Mouse (Mus musculus) CH12.LX (cell line): Measurements from ENCODE around the gene Yrdc. TPM values are rescaled to one million over a fixed set of nuclear protein-coding genes. Genes with fewer than 3 reads are reported as not detected.
A peak's percentile ranks its signal among the peaks of the same experiment; 100 is the strongest.

ENCODE experiments used
- DNase-seq: peaks from one replicate; pipeline ENCODE4 v3.0.0-alpha.2; 2013; ENCODE audit errors: extremely low read depth
- H3K27ac ChIP-seq: 2 replicates; pipeline ENCODE4 v1.5.1; 2012; ENCODE audit warnings: low read depth, mild to moderate bottlenecking, control low read depth, moderate library complexity; ENCODE audit not compliant: insufficient read depth
- H3K27me3 ChIP-seq: replicated peaks from 2 replicates; pipeline ENCODE3; 2012; ENCODE audit warnings: inconsistent platforms
- H3K36me3 ChIP-seq, 2 experiments: replicated peaks in 1 of 2; 2 replicates each; pipeline versions ENCODE3 to v1.6.1; 2012; ENCODE audit warnings: inconsistent platforms in 1 of 2, low read length in 1 of 2, mild to moderate bottlenecking in 1 of 2, mixed read lengths in 1 of 2, moderate library complexity in 1 of 2; ENCODE audit not compliant: control insufficient read depth in 1 of 2, insufficient read depth in 1 of 2
- H3K4me1 ChIP-seq, 2 experiments: 2 replicates each; pipeline ENCODE4 v1.6.1; 2012; ENCODE audit warnings: inconsistent platforms in 1 of 2, moderate library complexity in 1 of 2; ENCODE audit not compliant: insufficient read depth in 2 of 2, control insufficient read depth in 1 of 2
- H3K4me2 ChIP-seq: 2 replicates; pipeline ENCODE4 v1.6.1; 2012; ENCODE audit warnings: low read depth, mild to moderate bottlenecking, control low read depth; ENCODE audit not compliant: poor library complexity, insufficient read depth, severe bottlenecking
- H3K4me3 ChIP-seq, 3 experiments: fragments of 150-350 bp in 1 of 3; sonication (generic) in 1 of 3; replicated peaks in 1 of 3; 2 replicates each; pipeline versions ENCODE3 to v1.5.1; 2011 to 2012; ENCODE audit warnings: low read depth in 2 of 3, low read length in 2 of 3, mild to moderate bottlenecking in 2 of 3, moderate library complexity in 2 of 3, control low read depth in 1 of 3, improper control_type of control experiment in 1 of 3, inconsistent platforms in 1 of 3, mixed read lengths in 1 of 3; ENCODE audit not compliant: poor library complexity in 1 of 3
- H3K79me2 ChIP-seq: replicated peaks from 2 replicates; pipeline ENCODE4 v1.6.1; 2012; ENCODE audit warnings: mild to moderate bottlenecking, moderate library complexity; ENCODE audit not compliant: control insufficient read depth, poor library complexity, insufficient read depth, severe bottlenecking; ENCODE audit errors: extremely low read depth
- H3K9ac ChIP-seq: 2 replicates; pipeline ENCODE4 v1.6.1; 2012; ENCODE audit warnings: low read depth, mild to moderate bottlenecking, control low read depth, moderate library complexity; ENCODE audit not compliant: insufficient read depth
- H3K9me3 ChIP-seq: replicated peaks from 2 replicates; pipeline ENCODE3; 2012; ENCODE audit warnings: low read length, inconsistent platforms, mixed read lengths
- CTCF ChIP-seq, 2 experiments: IDR thresholded peaks in 1 of 2; conservative IDR thresholded peaks in 1 of 2; 2 replicates each; pipeline ENCODE4 v1.5.1; 2011 to 2012; ENCODE audit warnings: low read depth in 2 of 2, low read length in 2 of 2, improper control_type of control experiment in 1 of 2, inconsistent platforms in 1 of 2, mild to moderate bottlenecking in 1 of 2, moderate library complexity in 1 of 2
- E2F4 ChIP-seq: IDR thresholded peaks from 2 replicates; pipeline ENCODE4 v1.6.1; 2011; ENCODE audit warnings: low read depth, low read length, improper control_type of control experiment; ENCODE audit not compliant: insufficient replicate concordance
- JUND ChIP-seq: conservative IDR thresholded peaks from 2 replicates; pipeline ENCODE4 v1.6.1; 2011; ENCODE audit warnings: low read depth, low read length, improper control_type of control experiment
- MAFK ChIP-seq: IDR thresholded peaks from 2 replicates; pipeline ENCODE4 v1.6.1; 2011; ENCODE audit warnings: low read length, improper control_type of control experiment; ENCODE audit not compliant: insufficient replicate concordance
- MAX ChIP-seq: IDR thresholded peaks from 2 replicates; pipeline ENCODE4 v1.6.1; 2011; ENCODE audit warnings: low read length, improper control_type of control experiment
- MXI1 ChIP-seq: IDR thresholded peaks from 2 replicates; pipeline ENCODE4 v1.6.1; 2011; ENCODE audit warnings: mild to moderate bottlenecking, low read depth, low read length, improper control_type of control experiment
- NRF1 ChIP-seq: IDR thresholded peaks from 2 replicates; pipeline ENCODE4 v1.6.1; 2014; ENCODE audit warnings: low read depth, mild to moderate bottlenecking, inconsistent platforms, low read length, improper control_type of control experiment, moderate library complexity
- PAX5 ChIP-seq: IDR thresholded peaks from 2 replicates; pipeline ENCODE4 v1.6.1; 2012; ENCODE audit warnings: low read length, inconsistent platforms, mixed read lengths
- SIN3A ChIP-seq: IDR thresholded peaks from 2 replicates; pipeline ENCODE4 v1.6.1; 2012; ENCODE audit warnings: low read length, improper control_type of control experiment, inconsistent platforms
- SMC3 ChIP-seq: IDR thresholded peaks from 2 replicates; pipeline ENCODE4 v1.6.1; 2011; ENCODE audit warnings: low read depth, low read length, improper control_type of control experiment
- TCF12 ChIP-seq: IDR thresholded peaks from 2 replicates; pipeline ENCODE4 v1.6.1; 2014; ENCODE audit warnings: low read depth, mild to moderate bottlenecking, inconsistent platforms, low read length, improper control_type of control experiment
- ZNF384 ChIP-seq: IDR thresholded peaks from 2 replicates; pipeline ENCODE4 v1.6.1; 2012; ENCODE audit warnings: low read depth, low read length, improper control_type of control experiment, inconsistent platforms
- dilution Hi-C: fragments of 300-500 bp; cut with MboI; formaldehyde crosslinking; loops from 2 replicates; pipeline ENCODE4 v1.14.3; 2020; ENCODE audit warnings: low sequenced_read_pairs; ENCODE audit not compliant: extremely low pct_unique_long_range_greater_than_20kb, extremely low pct_ligation_motif_present
- in situ Hi-C: fragments of 300-500 bp; cut with MboI; formaldehyde crosslinking; loops from 3 replicates; pipeline ENCODE4 v1.14.3; 2019; ENCODE audit warnings: low sequenced_read_pairs, low pct_ligation_motif_present, low pct_unique_long_range_greater_than_20kb, mixed read lengths
- polyA plus RNA-seq: library from polyadenylated mRNA; unstranded; fragments of >175 nt; gene quantifications from 2 replicates; pipeline ENCODE4 v1.2.1, GENCODE M21; 2012; ENCODE audit warnings: low read depth; ENCODE audit not compliant: insufficient read length
- total RNA-seq, 2 experiments: library from RNA; depleted of rRNA; stranded (reverse); fragments of 300-350 nt in 1 of 2; fragments of >200 nt in 1 of 2; gene quantifications; 2 replicates each; pipeline ENCODE4 v1.2.3; 2012 to 2014

Gene Yrdc
- total and polyA plus RNA-seq, 3 experiments = 86.8 to 160 (median 87.6) TPM

GRCm38 (mm10) chr4:124832796-124833195 is 17.7 kb upstream of the Yrdc start:
- Histone ChIP-seq H3K36me3 (peaks cover 42 to 83% of the 10 kb centered on the region in 2 experiments), H3K27ac (no peak overlapping the region), H3K79me2 (no peaks in the 10 kb centered on the region), H3K4me3 (no peak overlapping the region), H3K27me3 (no peaks in the 10 kb centered on the region), H3K9ac (no peak overlapping the region), H3K9me3 (no peaks in the 10 kb centered on the region), H3K4me1 (no peaks in the 10 kb centered on the region), H3K4me2 (no peak overlapping the region)
- DNase-seq = no peak
- dilution Hi-C loops (no loop called here), in situ Hi-C loops (no loop called here)
- TF ChIP-seq ZNF384 (no peak), TCF12 (no peak), SIN3A (no peak), E2F4 (no peak), MAX (no peak), NRF1 (no peak)

- peaks cover 4% of the 10 kb centered on the region for H3K9me3 ChIP-seq
- H3K4me2 ChIP-seq = no peak overlapping the region
- H3K4me3 ChIP-seq = no peak overlapping the region
- no peaks in the 10 kb centered on the region for H3K79me2 ChIP-seq
- H3K27ac ChIP-seq = no peak overlapping the region
- H3K36me3 ChIP-seq = peaks cover 43 to 88% of the 10 kb centered on the region in 2 experiments
- H3K27me3 ChIP-seq = no peaks in the 10 kb centered on the region
- dilution Hi-C loops = no loop called here
- no peak for DNase-seq
- in situ Hi-C loops = no loop called here
- no peak overlapping the region for H3K9ac ChIP-seq
- no peaks in the 10 kb centered on the region for H3K4me1 ChIP-seq
- TF ChIP-seq MXI1 (no peak), MAFK (no peak), SMC3 (no peak)
- TF ChIP-seq, all 38 proteins: peak for 0
Observed at GRCm38 (mm10) chr4:124838035-124838700, 12.3 kb upstream of the Yrdc start.

DNA sequence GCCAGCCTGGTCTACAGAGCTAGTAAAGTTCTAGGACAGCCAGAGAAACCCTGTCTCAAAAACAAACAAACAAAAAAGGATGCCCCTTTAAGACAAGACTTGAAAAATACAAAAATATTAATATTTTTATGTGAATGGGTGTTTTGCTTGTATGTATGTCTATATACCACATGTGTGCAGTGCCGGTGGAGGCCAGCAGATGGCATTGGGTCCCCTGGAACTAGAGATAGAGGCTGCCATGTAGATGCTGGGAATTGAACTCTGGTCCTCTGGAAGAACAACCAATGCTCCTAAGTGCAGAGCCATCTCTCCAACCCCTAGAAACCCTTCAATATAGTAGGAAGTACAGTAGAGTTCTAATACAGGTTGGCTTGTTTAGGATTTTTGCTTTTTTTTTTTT is 9.5 kb upstream of the Yrdc start:
- no peaks in the 10 kb centered on the region for H3K27me3 ChIP-seq
- in situ Hi-C loops = loop anchor here (5.0 kb wide), 1 partner anchor 34 kb away; no protein-coding TSS in a partner anchor
- no peak overlapping the region for H3K27ac ChIP-seq
- DNase-seq = no peak
- TF ChIP-seq CTCF (conservative IDR thresholded peaks at IDR 0.05 in 1 of 2, IDR thresholded peaks at IDR 0.05 in 1 of 2; ENCODE audit: low read depth in 2 of 2, low read length in 2 of 2) (peak in 1 of 2 experiments; percentile 45; a peak in 2 of 4 replicates), PAX5 (no peak), JUND (no peak), SMC3 (peak; percentile 4; the same call in 1 of the 2 replicates), MAX (no peak)
- TF ChIP-seq, all 38 proteins: peak for 2
- H3K4me2 ChIP-seq = no peak overlapping the region
- dilution Hi-C loops = no loop called here
- H3K79me2 ChIP-seq = no peaks in the 10 kb centered on the region
- no peak overlapping the region for H3K4me3 ChIP-seq
- no peaks in the 10 kb centered on the region for H3K4me1 ChIP-seq
- H3K9ac ChIP-seq = no peak overlapping the region
- peaks cover 56 to 93% of the 10 kb centered on the region in 2 experiments for H3K36me3 ChIP-seq
- H3K9me3 ChIP-seq = peaks cover 4% of the 10 kb centered on the region
